In the genomic region with DNA sequence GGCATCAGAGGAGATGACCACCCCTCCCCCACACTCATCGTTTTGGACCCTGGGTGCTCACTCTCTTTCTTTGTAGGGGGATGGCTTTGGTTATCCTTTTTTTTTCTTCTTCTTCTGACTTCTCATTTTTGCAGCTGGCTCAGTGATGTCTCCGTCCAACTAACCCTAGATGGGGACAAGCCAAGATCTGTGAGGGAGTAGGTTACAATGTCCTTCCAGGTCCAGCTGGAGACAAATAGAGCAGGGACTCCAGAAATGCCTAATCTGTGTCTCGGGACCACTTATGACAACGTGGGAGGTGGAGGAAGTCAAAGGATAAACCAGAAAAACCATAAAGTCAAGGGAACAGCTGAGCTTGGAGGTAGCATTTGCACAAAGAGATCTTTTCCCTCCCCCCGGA, we compare ENCODE assay signal across 19 mouse cellular contexts. TPM values are rescaled to one million over a fixed set of nuclear protein-coding genes. Genes with fewer than 3 reads are reported as not detected.
DNase-seq lines count a peak whose midpoint lies in the region; TF ChIP-seq lines count a peak whose summit lies in the region.
"Had no signal": no experiment of that assay in that cellular context is flagged by ENCODE, and none has a peak within 500 bp of the region (broad histone marks: within the 10 kb centered on the region; RNA-seq: fewer than 3 reads in every experiment).

No protein-coding gene starts in this region.

- H3K4me3 ChIP-seq in gastrocnemius, adult 2 months, result no peak overlapping the region
- H3K4me3 ChIP-seq: embryonic facial prominence, embryonic 10.5 days; embryonic facial prominence, embryonic 12.5 days; forebrain, embryonic 13.5 days; forebrain, embryonic 15.5 days had no signal

- peak; percentile 24 for DNase-seq in gastrocnemius, adult 2 months
- DNase-seq in gastrocnemius, postnatal 14 days, result no peak
- DNase-seq in heart, adult 11 months, result peak; percentile 89
- DNase-seq in heart, postnatal 4 days, result no peak
- peak; percentile 49 for DNase-seq in skeletal muscle tissue, adult 2 months (ENCODE audit: low read depth, low spot score)
- no peak for DNase-seq in adipocyte (ENCODE audit: low spot score)
- DNase-seq: adrenal gland, adult 8-10 months; adrenal gland, postnatal 14 days; adrenal gland, postnatal 36 days; cerebellum, adult 11-12 months; cerebellum, adult 2 months; cerebellum, adult 9-10 months; cerebellum, postnatal 10 days; cerebellum, postnatal 25 days had no signal

- TF ChIP-seq CTCF in gastrocnemius, adult 2 months (IDR thresholded peaks at IDR 0.05), result no peak

- intact Hi-C loops in gastrocnemius, adult 2 months (cut with DNase I), result no loop called here
- intact Hi-C loops in gastrocnemius, postnatal 14 days (cut with DNase I; ENCODE audit: low total_unique reads), result no loop called here

- H3K27ac ChIP-seq in gastrocnemius, adult 2 months, result no peak overlapping the region
- H3K27ac ChIP-seq: embryonic facial prominence, embryonic 10.5 days; embryonic facial prominence, embryonic 12.5 days; forebrain, embryonic 13.5 days; forebrain, embryonic 15.5 days had no signal

RNA-seq across cellular contexts. Expression of a gene that starts 14.4 kb away (rescaled TPM):
- 1 to 10 TPM; 2.3 to 3.4 TPM for total RNA-seq in gastrocnemius, adult 2 months (2021)
- 1 to 10 TPM; 1.7 to 3.2 TPM for total RNA-seq in gastrocnemius, postnatal 14 days (2021)
- total RNA-seq in heart, postnatal 4 days (2021), result 10 to 100 TPM; 11.1 to 11.9 TPM
- total RNA-seq: MEL had no signal

Comparison
In these comparisons a context has a peak if more than half of its experiments do, and no peak if none do; other contexts are left out.
1. DNase-seq: peak in gastrocnemius, adult 2 months (single experiment), heart, adult 11 months (single experiment) and skeletal muscle tissue, adult 2 months (single experiment); none in gastrocnemius, postnatal 14 days (single experiment), heart, postnatal 4 days (single experiment) and adipocyte (single experiment).